Mouse (Mus musculus) adrenal gland (tissue): ENCODE data around the gene Taar1.

Experiments
- intact Hi-C: fragments of 180-260 bp; cut with DNase I; formaldehyde crosslinking; loops from one replicate; pipeline ENCODE4 v1.15.1; 2025
- long read RNA-seq, 2 experiments: library from polyadenylated mRNA; unstranded; transcript quantifications; one replicate each; pipeline ENCODE4 v2.0.0; 2020; ENCODE audit warnings: borderline replicate concordance in 1 of 2; ENCODE audit not compliant: insufficient replicate concordance in 1 of 2

Taar1 gene
- long read RNA-seq, experiment 1: 0 reads
- long read RNA-seq, experiment 2: 0 reads

- intact Hi-C loops: no loop called here
These were observed at the start of gene Taar1 for GRCm38 (mm10) chr10:23920056-23920455. TSS of gene Taar1 (plus strand) at chr10:23920356.

- intact Hi-C loops: no loop called here
These were observed 39.5 kb upstream of the Taar1 start for GRCm38 (mm10) chr10:23880695-23881094.

GRCm38 (mm10) chr10:23884910-23885309 lies 35.2 kb upstream of the Taar1 start:
- intact Hi-C loops: no loop called here

GRCm38 (mm10) chr10:23886060-23886459 lies 34.1 kb upstream of the Taar1 start:
- intact Hi-C loops: no loop called here

GRCm38 (mm10) chr10:23892987-23893386 lies 27.2 kb upstream of the Taar1 start:
- intact Hi-C loops: no loop called here

- intact Hi-C loops: no loop called here
These were observed 25.4 kb upstream of the Taar1 start, which contains the start of gene Vnn1 for GRCm38 (mm10) chr10:23894601-23895349. TSS of gene Vnn1 (plus strand) at chr10:23894688.

- intact Hi-C loops: no loop called here
These were observed 24.8 kb upstream of the Taar1 start for GRCm38 (mm10) chr10:23895376-23895775.

- intact Hi-C loops: no loop called here
These were observed 19.0 kb upstream of the Taar1 start for GRCm38 (mm10) chr10:23901119-23901518.

GRCm38 (mm10) chr10:23905661-23906060 lies 14.5 kb upstream of the Taar1 start:
- intact Hi-C loops: no loop called here

- intact Hi-C loops: no loop called here
These were observed 2.3 kb downstream of the Taar1 start for GRCm38 (mm10) chr10:23922468-23922867.

- intact Hi-C loops: no loop called here
These were observed 3.8 kb downstream of the Taar1 start for GRCm38 (mm10) chr10:23923941-23924340.

- intact Hi-C loops: no loop called here
These were observed 17.5 kb downstream of the Taar1 start for GRCm38 (mm10) chr10:23937613-23938012.

GRCm38 (mm10) chr10:23938312-23938711 lies 18.2 kb downstream of the Taar1 start, which contains the start of gene Taar2:
TSS of gene Taar2 (plus strand) at chr10:23938572.
- intact Hi-C loops: no loop called here

- intact Hi-C loops: no loop called here
These were observed 22.3 kb downstream of the Taar1 start for GRCm38 (mm10) chr10:23942465-23942864.

- intact Hi-C loops: no loop called here
These were observed 27.9 kb downstream of the Taar1 start for GRCm38 (mm10) chr10:23948026-23948425.

- intact Hi-C loops: no loop called here
These were observed 29.4 kb downstream of the Taar1 start, which contains the start of gene Taar3 for GRCm38 (mm10) chr10:23949508-23950005. TSS of gene Taar3 (plus strand) at chr10:23949558.

GRCm38 (mm10) chr10:23951714-23952113 lies 31.6 kb downstream of the Taar1 start:
- intact Hi-C loops: no loop called here

- intact Hi-C loops: no loop called here
These were observed 38.9 kb downstream of the Taar1 start for GRCm38 (mm10) chr10:23959071-23959470.

GRCm38 (mm10) chr10:23960444-23960915 lies 40.3 kb downstream of the Taar1 start, which contains the start of gene Taar4:
TSS of gene Taar4 (plus strand) at chr10:23960494.
- intact Hi-C loops: no loop called here

GRCm38 (mm10) chr10:23963444-23963843 lies 43.3 kb downstream of the Taar1 start:
- intact Hi-C loops: no loop called here

- intact Hi-C loops: no loop called here
These were observed 44.9 kb downstream of the Taar1 start for GRCm38 (mm10) chr10:23964921-23965610.

- intact Hi-C loops: no loop called here
These were observed 50.6 kb downstream of the Taar1 start, which contains the start of gene Taar5 for GRCm38 (mm10) chr10:23970656-23971165. TSS of gene Taar5 (plus strand) at chr10:23970706.
